Mouse (Mus musculus) liver, postnatal 0 days (tissue): ENCODE measurements at regions not wholly inside any gene's neighbourhood (a gene's known extent, or its start where the extent isn't known, plus 50 kb on each side); places are given as distances from the start of the nearest gene placed in this dataset.

Experiments
- CTCF ChIP-seq: sonication (generic); IDR thresholded peaks from 2 replicates; pipeline ENCODE4 v1.5.1; 2016; ENCODE audit warnings: antibody characterized with exemption, low read depth
- EP300 ChIP-seq: IDR thresholded peaks from 2 replicates; pipeline ENCODE4 v1.6.1; 2016; ENCODE audit warnings: antibody characterized with exemption, low read depth, mild to moderate bottlenecking

DNA sequence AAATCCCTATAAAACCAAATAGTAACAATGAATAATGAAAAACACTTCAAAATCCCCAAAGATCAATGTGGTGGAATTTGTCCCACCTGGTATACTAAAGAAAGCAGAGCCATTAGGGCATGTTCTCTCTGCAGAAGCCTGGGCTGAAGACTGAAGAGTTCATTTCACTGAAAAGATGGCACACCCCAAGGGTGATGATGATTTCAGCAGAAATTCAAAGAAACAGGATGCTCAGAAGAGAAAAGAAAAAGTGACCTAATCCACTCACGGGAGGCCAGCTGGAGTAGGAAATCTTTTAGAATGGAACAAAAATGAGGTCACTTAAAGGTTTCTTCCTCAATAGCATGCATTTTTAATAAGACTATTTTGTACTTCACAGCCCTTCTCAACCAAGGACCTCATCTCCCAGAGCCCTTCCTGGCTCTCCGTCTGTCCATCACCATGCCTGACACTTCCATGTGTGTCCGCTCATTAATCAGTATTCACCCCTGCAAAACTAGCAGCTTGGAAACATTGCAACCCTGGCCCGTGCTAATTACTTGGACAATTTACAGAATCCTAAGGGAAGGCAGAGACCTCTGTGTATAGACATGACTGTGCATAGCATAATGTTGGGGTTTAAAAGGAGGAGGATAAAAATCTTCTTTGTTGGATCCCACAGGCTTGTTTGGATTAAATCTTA, 101.9 kb upstream of the F13a1 start:
- no peak for TF ChIP-seq CTCF
- no peak for TF ChIP-seq EP300
